Mouse (Mus musculus) thymus, postnatal 25 days (tissue): ENCODE measurements around the gene Csf1.

Experiments
- DNase-seq: peaks from one replicate; pipeline ENCODE4 v3.0.0; 2022

The Csf1 gene

GRCm38 (mm10) chr3:107759929-107760581, at the start of gene Csf1:
TSS of gene Csf1 (minus strand) at chr3:107760469.
- peak; percentile 43 for DNase-seq

GRCm38 (mm10) chr3:107808013-107808750, 47.9 kb upstream of the Csf1 start:
- DNase-seq: no peak

DNA sequence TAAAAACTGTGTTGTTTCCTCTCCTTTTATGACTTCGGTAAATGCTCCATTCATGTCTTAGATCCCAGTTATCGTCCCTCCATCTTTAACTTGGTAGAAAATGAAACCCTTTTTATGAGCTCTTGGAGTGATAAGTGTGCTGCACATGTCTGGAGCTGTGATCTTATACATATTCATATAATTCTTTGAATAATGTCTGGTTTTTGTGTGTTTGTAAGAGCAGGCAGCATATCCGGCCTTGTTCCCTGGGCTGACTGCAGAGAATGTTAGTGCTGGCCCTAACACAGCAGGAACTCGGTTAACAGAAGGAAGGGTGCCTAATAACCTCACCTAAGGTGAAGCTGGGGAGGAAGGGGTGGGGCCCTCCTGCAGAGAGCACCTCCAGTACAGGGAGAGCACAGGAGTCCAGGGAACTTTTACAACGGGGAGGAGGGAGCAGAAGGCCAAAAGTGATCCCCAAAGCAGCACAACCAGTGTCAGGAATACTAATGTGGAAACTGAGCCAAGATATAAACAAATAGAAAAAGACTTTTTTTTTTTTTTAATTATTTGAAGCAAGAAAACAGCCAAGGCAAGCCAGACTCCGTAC, 47.2 kb upstream of the Csf1 start:
- no peak for DNase-seq

DNA sequence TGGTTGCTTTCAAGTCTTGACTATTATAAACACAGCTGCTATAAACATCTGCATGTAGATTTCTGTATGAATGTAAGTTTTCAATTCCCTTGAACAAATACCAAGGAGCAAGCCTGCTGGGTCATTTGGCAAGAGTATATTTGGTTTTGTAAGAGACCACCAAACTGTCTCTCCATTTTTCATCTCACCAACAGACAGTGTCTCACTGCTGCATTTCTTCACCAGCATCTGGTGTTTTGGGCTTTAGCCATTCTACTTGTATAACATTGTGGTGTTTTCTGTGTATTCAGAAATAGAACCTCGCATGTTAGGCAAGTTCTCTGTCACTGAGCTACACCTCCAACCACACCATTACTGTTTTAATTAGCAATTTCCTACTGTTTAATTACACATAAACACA, 46.6 kb upstream of the Csf1 start:
- no peak for DNase-seq

DNA sequence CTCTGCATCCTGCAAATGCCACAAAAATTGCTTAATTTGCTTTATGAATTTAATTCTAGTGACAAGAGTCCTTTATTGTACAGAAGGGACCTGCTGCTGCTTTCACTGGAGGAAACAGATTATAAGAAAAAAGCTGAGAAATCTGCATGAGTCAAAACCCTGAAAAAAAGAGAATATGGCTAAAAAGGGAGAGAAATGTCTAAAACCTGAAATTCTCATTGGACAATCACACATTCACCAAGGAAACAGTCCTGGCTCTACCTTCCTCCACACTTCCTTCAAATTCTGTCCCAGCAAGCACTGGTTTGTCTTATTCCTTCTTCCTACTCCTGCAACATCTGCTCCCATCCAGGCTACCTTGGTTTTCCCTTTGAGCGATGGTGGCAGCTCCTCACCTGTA, 44.5 kb upstream of the Csf1 start:
- no peak for DNase-seq

GRCm38 (mm10) chr3:107802185-107802946, 42.1 kb upstream of the Csf1 start:
- no peak for DNase-seq

GRCm38 (mm10) chr3:107798946-107799345, 38.7 kb upstream of the Csf1 start:
- no peak for DNase-seq

DNA sequence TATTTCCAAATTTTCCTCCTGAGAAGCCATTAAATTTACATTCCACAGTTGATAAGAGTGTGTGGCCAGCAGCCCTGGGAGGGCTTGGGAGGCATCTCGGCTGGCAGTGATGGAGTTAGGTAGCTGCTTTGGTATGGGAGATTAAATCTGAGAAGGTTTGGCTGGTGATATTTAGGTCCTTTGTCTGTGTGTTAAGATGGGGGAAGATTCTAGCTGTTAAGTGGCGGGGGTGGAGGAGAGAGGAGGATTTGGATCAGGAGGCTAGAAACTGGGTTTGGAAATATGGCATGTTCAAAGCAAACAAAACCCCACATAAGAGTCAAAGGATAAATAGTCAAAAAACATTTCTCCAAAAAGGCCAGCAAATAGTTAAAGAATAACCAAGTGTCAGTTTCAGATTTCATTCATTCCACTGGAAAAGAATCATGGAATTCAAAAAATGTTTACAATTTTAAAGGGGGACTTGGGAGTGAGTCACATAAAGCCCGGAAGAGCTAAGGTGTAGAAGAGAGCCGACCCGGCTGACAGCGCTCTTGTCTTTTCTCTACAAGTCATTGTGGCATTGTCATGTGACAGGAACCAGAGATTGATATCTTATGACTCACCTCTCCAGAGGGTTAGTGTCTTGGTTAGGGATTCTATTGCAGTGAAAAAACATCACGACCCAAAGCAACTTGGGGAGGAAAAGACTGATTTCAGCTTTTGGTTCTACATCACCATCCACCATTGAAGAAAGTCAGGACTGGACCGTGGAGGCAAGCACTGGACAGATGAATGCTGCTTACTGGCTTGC, 36.1 kb upstream of the Csf1 start:
- no peak for DNase-seq

DNA sequence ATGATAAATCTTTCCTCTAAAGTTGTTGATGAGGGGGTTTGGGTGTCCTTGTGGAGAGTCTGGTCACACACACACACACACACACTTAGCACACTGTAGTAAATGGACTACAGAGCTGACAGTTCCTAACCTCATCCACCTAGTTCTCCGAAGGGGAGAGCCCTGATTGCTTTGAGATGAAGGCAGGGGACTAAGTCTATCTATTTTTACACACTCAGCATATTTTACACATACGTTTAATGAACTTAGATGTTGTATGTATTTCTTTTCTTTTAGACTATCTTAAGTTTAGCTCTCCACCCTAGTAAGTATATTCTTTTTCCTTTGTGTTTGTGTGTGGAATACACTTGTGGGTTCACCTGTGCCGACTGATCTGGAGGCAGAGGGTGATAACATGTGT, 34.6 kb upstream of the Csf1 start:
- no peak for DNase-seq

GRCm38 (mm10) chr3:107793300-107794201, 33.3 kb upstream of the Csf1 start:
- DNase-seq: no peak

- DNase-seq: no peak
These were observed 32.5 kb upstream of the Csf1 start for GRCm38 (mm10) chr3:107792736-107793135.

DNA sequence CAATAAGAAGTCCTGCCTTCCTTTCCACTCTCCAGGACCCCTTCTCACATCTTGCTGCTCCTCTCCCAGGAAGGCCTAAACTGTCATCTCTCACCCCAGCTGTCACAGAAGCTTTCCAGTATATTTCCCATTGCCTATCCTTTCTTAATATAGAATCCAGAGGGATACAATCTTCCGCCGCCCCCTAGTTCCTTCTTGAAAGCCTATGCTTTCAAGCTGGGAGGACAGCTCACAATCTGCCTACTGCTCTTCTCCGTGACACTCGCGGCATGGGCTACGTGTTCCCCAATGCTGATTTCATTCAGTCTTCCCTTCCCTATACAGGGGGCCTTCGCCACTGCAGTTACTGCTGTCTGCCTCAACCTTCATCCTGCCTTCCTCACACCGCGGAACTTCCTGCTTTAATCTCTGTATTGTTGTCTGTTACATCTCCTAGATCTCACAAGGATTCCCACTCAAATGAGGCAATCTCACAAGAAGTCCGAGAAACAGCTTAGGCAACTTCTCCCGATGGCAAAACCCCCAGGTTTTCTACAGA, 30.6 kb upstream of the Csf1 start:
- DNase-seq: no peak

DNA sequence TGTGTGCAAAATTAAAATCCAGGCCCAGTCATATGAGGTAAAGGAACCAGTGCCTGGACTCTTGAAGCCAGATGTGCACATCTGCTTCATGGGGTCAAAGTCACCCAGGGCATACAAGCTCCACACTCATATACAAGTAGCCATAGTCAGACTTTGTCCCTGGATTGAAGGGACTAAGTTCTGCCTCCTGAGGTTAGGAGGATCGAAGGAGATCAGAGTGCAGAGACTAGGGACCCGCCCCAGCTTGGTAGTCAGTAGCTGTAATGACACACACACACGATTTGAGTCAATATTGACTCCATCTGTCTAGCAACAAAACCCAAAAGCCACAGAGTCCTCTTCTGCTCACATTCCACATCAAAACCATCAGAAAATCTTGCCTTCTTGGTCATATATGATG, 30.0 kb upstream of the Csf1 start:
- no peak for DNase-seq

DNA sequence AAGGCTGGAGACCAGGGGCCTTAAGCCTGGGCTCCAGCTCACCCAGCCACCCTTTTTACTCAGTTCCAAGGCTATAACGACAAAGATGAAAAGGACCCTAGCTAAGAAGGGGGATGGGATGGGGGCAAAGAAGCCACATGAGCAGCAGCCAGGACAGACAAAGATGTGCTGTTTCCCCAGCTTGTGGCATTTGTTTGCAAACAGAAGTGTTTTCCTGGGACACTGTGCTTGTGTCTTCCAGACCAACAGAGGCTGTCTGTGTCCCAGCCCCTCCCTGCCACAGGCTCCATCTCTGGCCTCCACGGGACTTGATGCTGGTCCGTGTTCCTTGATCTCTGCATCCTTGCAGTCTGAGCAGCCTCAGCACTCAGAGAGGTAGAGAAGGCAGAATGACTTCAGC, 28.6 kb upstream of the Csf1 start:
- no peak for DNase-seq

DNA sequence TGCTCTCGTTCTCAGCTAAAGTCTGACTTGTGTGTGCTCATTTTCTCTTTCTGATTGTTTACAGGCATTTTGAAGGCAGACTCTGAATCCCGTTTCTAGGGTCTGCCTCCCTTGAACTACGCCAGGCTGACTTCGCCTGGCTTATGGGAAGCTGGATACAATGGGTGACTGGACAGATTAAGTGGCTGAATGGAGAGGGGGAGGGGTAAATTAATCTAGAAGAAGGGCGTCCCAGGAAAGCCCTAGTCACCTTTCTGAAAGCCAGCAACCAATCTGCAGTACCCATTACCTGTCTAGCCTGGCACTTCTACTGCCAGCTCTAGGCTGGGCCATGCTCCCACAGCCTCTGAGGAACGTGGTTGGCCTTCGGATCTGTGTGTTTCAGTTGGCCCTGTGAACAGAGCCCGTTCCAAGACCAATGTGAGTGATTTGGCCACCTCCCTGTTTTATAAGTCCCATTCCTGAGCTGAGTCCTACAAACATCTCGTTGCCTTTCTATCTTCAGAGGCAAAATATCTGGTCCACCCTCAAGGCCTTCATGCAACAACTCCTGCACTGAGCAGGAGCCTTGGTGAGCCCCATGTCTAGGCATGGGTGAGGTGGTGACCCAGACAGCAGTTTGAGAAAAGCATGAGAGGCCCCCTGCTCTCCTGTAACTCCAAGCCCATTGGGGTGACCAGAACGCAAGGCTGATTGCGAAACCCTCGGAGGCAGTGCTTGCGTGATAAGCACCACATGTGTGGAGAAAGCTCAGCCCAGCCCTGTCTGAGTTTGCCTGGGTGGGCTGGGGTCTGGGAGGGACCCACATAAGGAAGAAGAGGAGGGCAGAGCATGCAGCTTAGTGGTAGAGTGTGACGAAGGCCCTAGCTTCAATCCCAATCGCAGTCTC, 27.6 kb upstream of the Csf1 start:
- DNase-seq: no peak

GRCm38 (mm10) chr3:107786980-107787612, 26.8 kb upstream of the Csf1 start:
- DNase-seq: no peak

GRCm38 (mm10) chr3:107786344-107786743, 26.1 kb upstream of the Csf1 start:
- DNase-seq: no peak

DNA sequence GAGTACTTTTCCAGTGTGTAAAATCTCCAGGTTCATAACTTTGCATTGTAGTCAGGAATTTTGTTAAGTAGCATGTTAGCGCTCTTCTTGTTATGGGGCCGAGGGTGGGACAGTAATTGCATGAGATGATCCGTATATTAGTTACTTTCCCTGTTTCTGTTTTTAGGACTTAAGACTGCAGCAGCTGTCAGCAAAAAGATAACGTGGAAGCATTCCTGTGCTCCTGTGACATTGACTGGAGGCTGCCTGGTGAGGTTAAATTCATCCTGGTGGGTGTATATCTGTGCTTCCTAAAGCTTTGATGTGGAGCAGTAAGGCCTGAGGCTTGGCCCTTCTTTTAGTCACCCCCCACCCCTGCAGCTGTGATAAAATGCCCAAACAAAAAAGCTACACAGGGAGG, 25.3 kb upstream of the Csf1 start:
- no peak for DNase-seq

DNA sequence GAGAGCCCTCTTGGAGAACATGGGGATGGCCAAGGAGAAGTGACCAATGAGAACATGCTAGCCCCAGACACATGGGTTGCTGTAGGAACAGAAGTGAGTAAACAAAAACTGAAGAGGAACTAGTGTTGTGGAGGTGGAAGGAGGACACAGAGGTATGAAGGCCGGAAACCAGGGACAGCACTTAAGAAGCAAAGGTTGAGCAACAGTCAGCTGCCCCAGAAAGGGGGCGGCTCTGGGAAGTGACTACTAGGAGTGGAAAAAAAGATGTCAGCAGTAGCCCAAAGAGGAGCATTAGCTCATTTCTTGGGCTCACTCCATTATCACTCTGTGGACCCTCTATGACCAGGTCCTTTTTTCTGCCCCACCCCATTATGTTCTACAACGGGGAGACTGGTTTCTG, 23.0 kb upstream of the Csf1 start:
- DNase-seq: no peak

- DNase-seq: no peak
These were observed 21.0 kb upstream of the Csf1 start for GRCm38 (mm10) chr3:107781304-107781703.
